18 mouse cellular contexts compared by ENCODE assay signal in the genomic region with DNA sequence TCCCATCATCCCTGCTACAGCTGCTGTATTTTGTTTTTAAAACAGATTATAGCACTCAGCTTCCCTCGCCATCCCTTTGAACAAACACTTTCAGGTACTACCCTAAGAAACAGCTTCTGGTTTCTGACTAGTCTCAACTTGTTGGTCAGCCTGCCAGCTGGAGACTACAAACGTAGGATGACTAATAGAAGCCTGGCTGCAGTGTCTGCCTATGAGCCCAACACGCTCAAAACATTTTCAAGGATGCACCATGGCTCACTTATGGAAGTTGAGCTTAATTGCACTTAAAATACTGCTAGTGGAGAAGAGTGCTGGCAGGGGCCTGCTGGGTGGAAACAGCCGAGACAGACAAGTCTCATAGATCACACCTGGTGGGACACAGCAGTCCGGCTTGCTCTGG.
DNase-seq lines count a peak whose midpoint lies in the region.
"Had no signal": no experiment of that assay in that cellular context is flagged by ENCODE, and none has a peak within 500 bp of the region (broad histone marks: within the 10 kb centered on the region; RNA-seq: fewer than 3 reads in every experiment).

No protein-coding gene starts in this region.

- intact Hi-C loops in left cerebral cortex, postnatal 4 days (cut with DNase I): no loop called here

- DNase-seq in adrenal gland, postnatal 14 days: peak; percentile 11
- no peak for DNase-seq in adrenal gland, postnatal 25 days
- DNase-seq in layer of hippocampus, adult 8-10 months (ENCODE audit: low spot score in 2 of 2): peak; percentile 16 to 19
- no peak for DNase-seq in layer of hippocampus, postnatal 10 days (ENCODE audit: low spot score in 2 of 2)
- peak; percentile 15 for DNase-seq in urinary bladder, postnatal 14 days (ENCODE audit: low spot score)
- DNase-seq in urinary bladder, adult 2 months (ENCODE audit: low spot score): no peak
- no peak for DNase-seq in left cerebral cortex, postnatal 4 days
- DNase-seq in gastrocnemius, adult 8-10 months (ENCODE audit: low spot score in 2 of 2): no peak
- DNase-seq: cerebellum, adult 2 months; cerebellum, postnatal 25 days; gastrocnemius, postnatal 25 days; heart, adult 18-20 months; heart, postnatal 4 days; kidney, adult 8-10 months; kidney, postnatal 4 days; liver, postnatal 0 days; lung, postnatal 36 days; thymus, postnatal 14 days had no signal

Comparison
In these comparisons a context has a peak if more than half of its experiments do, and no peak if none do; other contexts are left out.
1. DNase-seq: peak in adrenal gland, postnatal 14 days (single experiment), layer of hippocampus, adult 8-10 months (2 of 2) and urinary bladder, postnatal 14 days (single experiment); none in adrenal gland, postnatal 25 days (single experiment), layer of hippocampus, postnatal 10 days (0 of 2), urinary bladder, adult 2 months (single experiment), left cerebral cortex, postnatal 4 days (single experiment) and gastrocnemius, adult 8-10 months (0 of 2).